Mouse (Mus musculus) forebrain, embryonic 11.5 days (tissue): ENCODE results near the gene Gas7. TPM values are rescaled to one million over a fixed set of nuclear protein-coding genes. Genes with fewer than 3 reads are reported as not detected.

Experiments
- ATAC-seq: fragments of 200-750 bp; cut with Nextera tagmentation; replicated peaks from 2 replicates; pipeline ENCODE4 v1.8.0; 2017; ENCODE audit warnings: moderate TSS enrichment; ENCODE audit not compliant: low FRiP score
- DNase-seq: peaks from one replicate; pipeline ENCODE4 v3.0.0-alpha.2; 2017; ENCODE audit warnings: low spot score
- H3K27ac ChIP-seq: fragments of 300-500 bp; sonication (generic); 2 replicates; pipeline ENCODE4 v1.5.1; 2014; ENCODE audit warnings: low read depth, low read length
- H3K27me3 ChIP-seq: fragments of 300-500 bp; sonication (generic); 2 replicates; pipeline ENCODE4 v1.6.1; 2014; ENCODE audit warnings: mild to moderate bottlenecking, low read length, mixed read lengths; ENCODE audit not compliant: control insufficient read depth, insufficient read depth
- H3K36me3 ChIP-seq: fragments of 300-500 bp; sonication (generic); 2 replicates; pipeline ENCODE4 v1.6.1; 2014; ENCODE audit warnings: mild to moderate bottlenecking, low read length, moderate library complexity, mixed read lengths; ENCODE audit not compliant: control insufficient read depth, insufficient read depth
- H3K4me1 ChIP-seq: fragments of 300-500 bp; sonication (generic); replicated peaks from 2 replicates; pipeline ENCODE4 v1.6.1; 2014; ENCODE audit warnings: low read length, mixed read lengths; ENCODE audit not compliant: control insufficient read depth, insufficient read depth
- H3K4me2 ChIP-seq: fragments of 300-500 bp; sonication (generic); 2 replicates; pipeline ENCODE4 v1.6.1; 2014; ENCODE audit warnings: low read depth, mild to moderate bottlenecking, low read length, moderate library complexity, mixed read lengths; ENCODE audit not compliant: severe bottlenecking
- H3K4me3 ChIP-seq: fragments of 300-500 bp; sonication (generic); 2 replicates; pipeline ENCODE4 v1.5.1; 2014; ENCODE audit warnings: low read depth, low read length
- H3K9ac ChIP-seq: fragments of 300-500 bp; sonication (generic); 2 replicates; pipeline ENCODE4 v1.6.1; 2014; ENCODE audit warnings: low read length
- H3K9me3 ChIP-seq: fragments of 300-500 bp; sonication (generic); 2 replicates; pipeline ENCODE4 v1.6.1; 2016; ENCODE audit warnings: low read length, mixed read lengths; ENCODE audit not compliant: control insufficient read depth
- WGBS: fragments of 180-500 bp; shearing (Covaris S2); extraction: QIAGEN DNeasy Blood & Tissue Kit; methylation state at CpG from one replicate; pipeline ENCODE4 v1.1.7; 2014; 5-methylcytosine and 5-hydroxymethylcytosine counted together
- polyA plus RNA-seq: library from polyadenylated mRNA; unstranded; fragments of >200 nt; fragmentation: Nextera tagmentation; extraction: Ambion mirVana; gene quantifications from 2 replicates; pipeline ENCODE4 v1.2.1, GENCODE M21; 2014

Gene Gas7
- polyA plus RNA-seq, 1 experiment from 2014 or later, result 3.4 TPM

DNA sequence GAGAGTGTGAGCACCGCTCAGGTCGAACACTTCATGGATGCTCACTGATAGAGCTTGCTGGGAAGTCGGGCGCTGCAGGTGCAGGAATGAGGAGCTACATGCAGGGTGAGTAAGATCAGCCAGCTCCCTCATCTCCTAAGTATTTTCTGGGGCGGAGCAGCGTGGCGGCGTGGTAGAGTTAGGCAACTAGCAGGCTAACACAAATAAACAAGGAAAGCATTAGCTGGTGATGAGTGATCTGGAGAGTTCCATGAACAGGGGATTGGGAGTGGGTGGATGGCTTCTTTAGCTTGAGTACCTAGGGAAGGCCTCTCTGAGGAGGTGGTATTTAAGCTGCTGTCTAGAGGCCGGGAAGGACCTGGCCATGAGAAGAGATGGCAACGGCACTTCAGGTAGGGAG lies 77.5 kb downstream of the Gas7 start:
- H3K4me1 ChIP-seq, result no peaks in the 10 kb centered on the region
- H3K9ac ChIP-seq, result no peak overlapping the region
- H3K4me2 ChIP-seq, result no peak overlapping the region
- WGBS, result 90% methylated on average over 10 of the region's 10 CpGs
- no peaks in the 10 kb centered on the region for H3K36me3 ChIP-seq
- H3K9me3 ChIP-seq, result no peaks in the 10 kb centered on the region
- no peak for DNase-seq
- no peak overlapping the region for H3K27ac ChIP-seq
- no peak overlapping the region for H3K4me3 ChIP-seq
- no peaks in the 10 kb centered on the region for H3K27me3 ChIP-seq
- ATAC-seq, result no peak

DNA sequence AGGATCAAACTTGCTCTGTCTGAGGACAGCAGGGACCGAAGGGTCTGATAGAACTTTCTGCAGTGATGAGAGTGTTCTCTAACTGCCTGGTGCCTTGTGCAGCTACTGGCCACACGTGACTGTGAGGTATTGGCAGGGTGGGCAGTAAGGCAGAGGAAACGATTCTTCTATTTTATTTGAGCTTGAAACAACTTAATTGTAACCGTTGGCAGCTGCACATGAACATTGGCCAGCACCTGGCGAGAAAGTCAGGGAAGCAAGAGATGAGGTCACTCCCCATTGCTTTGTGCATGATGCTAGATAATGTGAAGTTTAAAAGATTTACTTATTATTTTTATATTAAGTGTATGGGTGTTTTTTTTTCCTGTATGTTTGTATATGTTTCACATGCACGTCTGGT lies 77.9 kb downstream of the Gas7 start:
- Histone ChIP-seq H3K9ac (no peak overlapping the region), H3K4me2 (no peak overlapping the region), H3K27me3 (no peaks in the 10 kb centered on the region), H3K36me3 (no peaks in the 10 kb centered on the region), H3K9me3 (no peaks in the 10 kb centered on the region), H3K4me3 (no peak overlapping the region), H3K4me1 (no peaks in the 10 kb centered on the region), H3K27ac (no peak overlapping the region)
- no peak for ATAC-seq
- no peak for DNase-seq
- WGBS, result 92% methylated on average over 6 of the region's 6 CpGs

DNA sequence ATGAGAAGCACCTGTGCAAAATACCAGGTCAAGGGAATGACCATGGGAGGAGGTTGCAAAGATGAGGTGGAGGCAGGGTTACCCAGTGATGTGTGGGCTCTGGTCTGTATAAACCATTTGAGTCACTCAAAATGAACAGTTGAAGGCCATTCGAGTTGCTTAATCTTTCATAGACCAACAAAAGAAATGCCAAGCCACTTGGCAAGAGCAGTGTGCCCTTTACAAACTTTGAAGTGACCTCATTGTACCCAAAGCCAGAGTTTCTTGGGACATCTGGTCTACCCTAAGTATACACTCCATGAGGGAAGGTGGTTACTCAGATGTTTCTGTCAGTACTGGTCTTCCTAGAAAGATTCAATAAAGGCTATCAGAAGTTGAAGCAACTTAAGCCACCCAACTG lies 80.5 kb downstream of the Gas7 start:
- H3K4me3 ChIP-seq, result no peak overlapping the region
- ATAC-seq, result no peak
- WGBS, result 65% methylated on average over 1 of the region's 1 CpGs
- no peaks in the 10 kb centered on the region for H3K9me3 ChIP-seq
- H3K36me3 ChIP-seq, result no peaks in the 10 kb centered on the region
- no peaks in the 10 kb centered on the region for H3K27me3 ChIP-seq
- no peak overlapping the region for H3K9ac ChIP-seq
- no peak overlapping the region for H3K27ac ChIP-seq
- no peak overlapping the region for H3K4me2 ChIP-seq
- no peak for DNase-seq
- H3K4me1 ChIP-seq, result no peaks in the 10 kb centered on the region

DNA sequence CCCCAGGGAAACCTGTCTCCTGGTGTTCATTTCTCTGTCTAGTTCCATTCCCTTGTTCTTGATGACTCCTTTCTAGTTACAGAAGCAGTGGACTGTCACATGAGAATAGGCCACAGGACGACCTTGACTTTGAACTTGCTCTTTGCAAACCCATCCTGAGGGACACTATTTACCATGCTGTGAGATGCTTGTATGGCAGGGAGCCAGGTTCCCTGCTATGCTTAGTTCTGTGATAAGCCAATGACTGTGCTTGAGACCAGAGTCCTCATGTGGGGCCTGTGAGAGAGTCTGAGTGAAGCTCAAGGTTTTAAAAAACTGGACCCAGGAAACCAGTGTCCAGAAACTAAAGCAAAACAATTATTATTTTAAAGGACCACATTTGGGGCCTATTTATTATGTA lies 81.2 kb downstream of the Gas7 start:
- H3K36me3 ChIP-seq, result no peaks in the 10 kb centered on the region
- H3K4me2 ChIP-seq, result no peak overlapping the region
- H3K9ac ChIP-seq, result no peak overlapping the region
- H3K4me1 ChIP-seq, result no peaks in the 10 kb centered on the region
- H3K27ac ChIP-seq, result no peak overlapping the region
- DNase-seq (no peak), ATAC-seq (no peak)
- no peak overlapping the region for H3K4me3 ChIP-seq
- no peaks in the 10 kb centered on the region for H3K27me3 ChIP-seq
- no peaks in the 10 kb centered on the region for H3K9me3 ChIP-seq
- WGBS, result 79% methylated on average over 1 of the region's 1 CpGs

DNA sequence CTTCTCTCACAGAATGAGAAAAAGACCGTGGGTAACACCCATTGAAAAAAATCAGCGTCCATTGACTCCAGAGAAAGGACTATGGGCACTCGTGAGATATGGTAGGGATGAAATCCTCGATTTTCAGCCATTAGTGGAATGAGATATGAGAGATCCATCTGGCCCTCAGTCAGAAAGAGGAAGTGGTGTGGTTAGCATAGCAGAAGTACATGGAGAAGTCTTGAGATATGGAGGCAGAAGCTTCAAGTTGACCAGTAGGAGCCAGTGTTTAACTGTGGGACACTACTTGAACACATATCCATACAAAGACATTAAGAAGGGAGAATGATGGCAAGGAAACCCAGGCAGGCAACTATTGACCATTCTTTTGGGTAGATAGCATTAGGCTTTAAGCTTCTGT lies 82.1 kb downstream of the Gas7 start:
- no peak for ATAC-seq
- WGBS, result 83% methylated on average over 4 of the region's 4 CpGs
- H3K4me3 ChIP-seq, result no peak overlapping the region

DNA sequence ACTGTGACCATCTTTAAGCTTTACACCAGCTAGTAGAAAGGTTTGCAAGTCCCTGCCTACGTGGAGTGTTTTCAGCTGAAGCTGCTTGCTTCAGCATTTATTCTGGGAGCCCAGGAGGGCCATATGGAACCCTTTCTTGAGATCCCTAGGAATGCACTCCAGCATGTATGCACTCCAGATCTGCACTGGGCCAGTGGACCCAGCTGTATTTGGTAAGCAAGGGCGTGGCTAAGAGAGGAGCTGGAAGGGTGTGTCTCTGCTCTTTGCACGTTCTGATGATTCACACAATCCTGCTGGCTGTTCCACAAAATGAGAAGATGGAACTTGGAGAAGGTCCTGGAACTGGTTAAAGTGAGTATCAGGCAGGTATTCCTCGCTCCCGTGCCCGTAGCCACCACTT lies 83.3 kb downstream of the Gas7 start:
- no peak overlapping the region for H3K4me2 ChIP-seq

More for the DNA sequence above, 82.1 kb downstream of the Gas7 start:
- no peak overlapping the region for H3K27ac ChIP-seq
- no peak for DNase-seq
- no peaks in the 10 kb centered on the region for H3K27me3 ChIP-seq
- no peak overlapping the region for H3K4me2 ChIP-seq
- H3K9ac ChIP-seq, result no peak overlapping the region
- no peaks in the 10 kb centered on the region for H3K4me1 ChIP-seq
- no peaks in the 10 kb centered on the region for H3K9me3 ChIP-seq
- no peaks in the 10 kb centered on the region for H3K36me3 ChIP-seq

DNA sequence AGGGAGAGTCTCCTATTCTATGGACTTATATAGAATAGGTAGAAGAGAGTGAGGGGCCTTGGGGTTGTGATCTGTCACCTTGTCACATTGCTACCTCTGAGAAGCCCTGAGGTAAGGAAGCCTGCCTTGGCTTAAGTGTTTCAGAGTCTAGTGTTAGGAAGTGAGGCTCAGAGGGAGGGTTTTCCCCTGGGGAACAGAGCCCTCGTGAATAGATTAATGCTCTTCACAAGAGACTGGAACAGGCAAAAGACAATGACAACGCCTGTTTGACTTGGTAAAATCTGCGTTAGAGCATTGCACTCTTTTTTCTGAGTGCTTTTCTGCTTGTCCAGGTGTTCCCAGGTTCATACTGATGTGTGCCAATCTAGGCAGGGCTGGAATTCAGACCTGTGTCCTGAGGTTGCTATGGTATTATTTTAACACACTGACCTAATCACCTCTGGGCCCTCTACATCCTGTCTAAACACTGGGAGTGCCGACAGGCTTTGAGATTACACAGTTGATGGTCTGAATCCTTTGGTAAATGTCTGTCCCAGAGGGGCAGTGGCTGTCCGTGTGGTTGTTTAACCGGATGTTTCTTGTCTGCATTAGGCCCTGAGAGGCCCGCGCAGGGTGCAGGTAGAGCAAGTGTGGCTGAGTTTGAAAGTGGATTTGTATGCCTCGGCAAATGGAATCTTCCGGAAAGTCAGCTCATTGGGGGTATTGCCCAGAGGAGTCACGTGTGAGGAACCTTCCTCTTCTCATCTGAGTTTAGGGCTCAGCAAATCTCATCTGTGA lies 89.6 kb downstream of the Gas7 start:
- H3K4me3 ChIP-seq, result no peak overlapping the region
- 72% methylated on average over 11 of the region's 11 CpGs for WGBS
- H3K27me3 ChIP-seq, result no peaks in the 10 kb centered on the region
- H3K36me3 ChIP-seq, result no peaks in the 10 kb centered on the region
- ATAC-seq (no peak), DNase-seq (no peak)
- no peaks in the 10 kb centered on the region for H3K4me1 ChIP-seq
- H3K4me2 ChIP-seq, result no peak overlapping the region
- no peak overlapping the region for H3K27ac ChIP-seq
- H3K9me3 ChIP-seq, result no peaks in the 10 kb centered on the region
- H3K9ac ChIP-seq, result no peak overlapping the region

More for the DNA sequence above, 83.3 kb downstream of the Gas7 start:
- Histone ChIP-seq H3K9ac (no peak overlapping the region), H3K27me3 (no peaks in the 10 kb centered on the region), H3K36me3 (no peaks in the 10 kb centered on the region), H3K4me3 (no peak overlapping the region), H3K4me1 (no peaks in the 10 kb centered on the region), H3K27ac (no peak overlapping the region), H3K9me3 (no peaks in the 10 kb centered on the region)
- WGBS, result 83% methylated on average over 6 of the region's 6 CpGs
- DNase-seq, result no peak
- ATAC-seq, result no peak

DNA sequence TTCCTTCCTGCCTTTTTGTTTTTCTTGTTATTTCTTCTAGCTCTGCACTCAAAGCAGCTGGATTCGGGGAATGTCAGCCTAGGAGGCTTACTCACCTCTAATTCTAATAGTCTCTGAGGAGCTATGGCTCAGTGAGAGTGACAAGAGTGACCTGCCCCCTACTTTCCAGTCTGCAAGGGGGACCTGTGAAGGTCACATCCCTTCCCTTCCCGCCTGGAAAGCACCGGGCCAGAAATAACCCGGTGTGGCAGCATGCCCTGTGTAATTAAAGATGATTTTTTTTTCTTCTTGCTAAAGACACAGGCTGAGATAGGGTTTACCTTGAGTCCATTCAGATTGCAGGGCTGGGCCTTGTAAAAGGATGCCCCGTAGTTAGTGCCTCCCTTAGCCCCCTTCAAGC lies 91.3 kb downstream of the Gas7 start:
- 46% methylated on average over 5 of the region's 5 CpGs for WGBS
- H3K9ac ChIP-seq, result no peak overlapping the region
- H3K4me3 ChIP-seq, result no peak overlapping the region
- H3K4me1 ChIP-seq, result no peaks in the 10 kb centered on the region
- H3K27ac ChIP-seq, result no peak overlapping the region
- DNase-seq (no peak), ATAC-seq (no peak)
- H3K27me3 ChIP-seq, result no peaks in the 10 kb centered on the region
- H3K9me3 ChIP-seq, result no peaks in the 10 kb centered on the region
- H3K36me3 ChIP-seq, result no peaks in the 10 kb centered on the region
- no peak overlapping the region for H3K4me2 ChIP-seq

DNA sequence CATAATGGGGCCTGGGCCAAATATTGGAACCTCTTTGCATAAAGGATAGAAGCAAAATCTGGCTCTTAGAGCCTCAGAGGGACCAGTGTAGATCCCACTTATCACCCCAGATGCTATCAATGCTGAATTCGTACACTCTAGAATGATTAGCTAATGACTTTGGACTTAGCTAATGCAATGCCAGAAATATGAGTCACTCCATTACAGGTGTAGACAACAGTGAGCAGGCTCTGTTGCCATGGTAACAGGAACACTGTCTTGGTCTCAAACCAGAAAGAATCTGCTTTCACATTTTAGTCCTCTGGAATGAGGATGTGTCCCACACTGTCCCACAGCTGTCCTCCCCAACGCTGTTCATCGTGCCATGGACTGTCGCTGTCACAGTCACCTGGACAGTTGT lies 94.1 kb downstream of the Gas7 start:
- Histone ChIP-seq H3K4me2 (no peak overlapping the region), H3K9me3 (no peaks in the 10 kb centered on the region), H3K4me1 (no peaks in the 10 kb centered on the region), H3K27me3 (no peaks in the 10 kb centered on the region), H3K27ac (no peak overlapping the region), H3K9ac (no peak overlapping the region), H3K36me3 (no peaks in the 10 kb centered on the region), H3K4me3 (no peak overlapping the region)
- ATAC-seq (no peak), DNase-seq (no peak)
- WGBS, result 88% methylated on average over 4 of the region's 4 CpGs
